Mouse (Mus musculus): ENCODE data around the gene Esrp2.

DNA sequence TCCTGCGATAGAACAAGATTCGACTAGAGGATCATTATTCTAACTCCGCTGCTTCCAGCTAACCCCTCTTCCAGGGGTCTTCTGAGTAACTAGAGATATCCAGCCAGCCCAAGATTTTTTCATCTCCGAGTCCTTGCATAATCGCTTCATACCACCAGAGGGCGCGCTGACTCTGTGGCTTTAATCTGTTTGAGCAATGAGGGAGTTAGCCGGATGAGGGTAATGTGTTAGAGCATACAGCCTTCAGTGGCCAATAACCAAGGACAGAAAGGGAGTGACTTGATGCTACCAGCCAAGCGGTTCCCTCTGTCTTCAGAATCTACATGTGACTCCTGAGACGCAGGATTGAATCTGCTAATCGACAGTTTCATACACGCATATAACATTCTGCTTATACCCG, 4.0 kb upstream of the Esrp2 start:
- TF ChIP-seq POLR2A (IDR thresholded peaks at IDR 0.05; ENCODE audit: low read depth, low read length) (no peak), CTCF (conservative IDR thresholded peaks at IDR 0.05; ENCODE audit: insufficient read depth, insufficient read length, low read depth, low read length) (peak; percentile 94)

All from kidney, adult 2 months (tissue).